Mouse (Mus musculus): ENCODE measurements around the gene Ranbp3.

Gene Ranbp3

DNA sequence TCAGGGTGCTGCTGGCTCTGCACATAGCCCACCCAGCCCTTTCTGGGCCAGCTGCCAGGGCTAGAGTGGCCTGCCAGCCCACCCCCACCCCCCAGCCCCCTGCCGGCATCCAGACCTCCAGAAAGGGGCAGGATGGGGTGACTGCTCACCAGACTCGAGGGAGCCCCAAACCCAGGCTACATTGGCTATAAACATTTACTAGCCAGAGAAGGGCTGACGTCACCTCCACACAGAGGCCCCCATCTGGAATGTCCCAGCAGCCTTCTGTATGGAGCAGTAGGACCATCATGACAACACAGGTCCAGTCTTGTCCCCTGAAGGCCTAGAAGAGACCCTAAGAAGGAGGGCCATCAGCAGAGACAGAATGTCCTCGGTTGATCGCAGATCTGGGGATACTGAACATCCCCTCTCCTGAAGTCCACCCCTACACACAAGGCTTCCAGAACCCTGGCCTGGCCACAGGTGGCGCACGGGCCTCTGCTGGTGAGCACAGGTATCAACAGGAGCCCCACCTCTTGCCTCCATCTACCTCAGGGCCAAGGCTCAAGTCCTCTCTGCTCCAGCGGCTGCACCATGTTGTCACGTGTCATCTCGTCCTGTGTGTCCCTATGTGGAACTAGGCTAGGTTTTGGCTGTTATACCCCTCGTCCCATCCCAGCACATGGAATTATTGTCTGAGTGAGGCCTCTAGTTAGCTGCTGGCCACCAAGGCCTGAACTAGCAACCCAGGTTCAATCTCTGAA lies 50.5 kb downstream of the Ranbp3 start:
- in situ Hi-C loops (cut with MboI), result no loop called here

DNA sequence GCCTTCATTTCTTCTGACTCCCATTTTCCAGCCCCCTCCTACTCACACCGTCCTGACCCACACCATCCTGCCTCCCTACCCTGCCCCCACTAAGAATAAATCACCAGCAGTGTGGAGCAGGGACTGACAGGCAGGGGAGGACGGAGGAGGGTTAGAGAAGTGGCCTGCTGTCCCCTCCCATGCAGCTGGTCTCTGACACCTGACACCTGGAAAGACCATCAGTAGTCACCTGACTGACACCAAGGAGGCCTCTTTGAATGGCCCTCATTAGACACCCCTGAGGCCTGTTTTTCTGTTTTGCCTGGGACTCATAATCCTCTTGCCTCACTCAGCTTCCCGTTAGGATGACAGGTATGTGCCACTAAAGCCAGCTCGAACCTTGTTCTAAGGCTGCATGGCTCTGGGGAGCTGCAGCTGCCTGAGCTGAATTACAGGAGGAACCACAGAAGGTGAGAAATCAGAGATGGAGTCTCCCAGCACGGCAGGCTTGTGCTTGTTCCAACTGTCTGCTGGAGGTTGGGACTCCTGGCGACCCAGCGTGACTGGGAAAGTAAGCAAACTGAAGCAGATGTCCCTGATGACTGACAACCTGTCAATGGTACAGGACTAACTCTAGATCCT lies 54.0 kb downstream of the Ranbp3 start:
- in situ Hi-C loops (cut with MboI), result no loop called here

DNA sequence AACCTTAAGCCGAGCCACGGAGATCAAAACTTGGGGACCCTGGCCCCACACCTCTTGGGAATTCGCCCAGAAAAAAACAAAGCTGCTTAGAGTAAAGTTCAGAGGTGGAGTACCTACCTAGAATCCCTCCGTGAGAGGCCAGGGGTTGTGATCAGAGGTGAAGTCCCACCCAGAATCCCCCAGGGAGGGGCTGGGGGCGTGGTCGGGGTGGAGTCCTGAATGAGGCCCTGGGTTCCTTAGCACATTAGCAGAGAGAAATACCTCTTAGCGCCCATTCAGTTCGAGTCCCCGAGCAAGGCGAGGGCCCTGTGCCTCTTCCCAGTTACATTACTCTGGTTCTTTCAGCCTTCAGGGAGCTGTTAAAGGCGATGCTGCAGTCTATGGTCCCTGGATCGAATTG lies 54.6 kb downstream of the Ranbp3 start:
- in situ Hi-C loops (cut with MboI), result no loop called here

- in situ Hi-C loops (cut with MboI), result no loop called here
These were observed 55.0 kb downstream of the Ranbp3 start for GRCm38 (mm10) chr17:56728117-56728516.

DNA sequence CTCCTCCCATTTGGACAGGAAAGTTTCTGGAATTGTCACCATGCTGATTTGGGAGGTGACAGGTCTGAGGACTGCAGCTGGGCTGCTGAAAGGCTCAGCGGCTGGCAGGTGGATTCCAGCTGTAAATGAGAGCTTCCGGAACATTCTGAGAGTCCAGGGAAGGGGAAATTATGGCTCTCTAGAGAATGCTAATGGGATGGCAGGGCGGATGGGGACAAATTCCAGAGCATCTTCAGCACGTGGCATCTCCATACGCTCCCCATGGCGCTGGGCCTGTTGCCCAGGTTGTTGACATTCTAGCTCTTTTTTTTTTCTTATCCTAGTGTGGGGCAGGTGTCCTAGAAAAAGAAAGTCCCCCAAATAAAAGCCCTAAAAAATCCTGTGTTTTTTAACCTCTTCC lies 56.1 kb downstream of the Ranbp3 start:
- in situ Hi-C loops (cut with MboI), result no loop called here

GRCm38 (mm10) chr17:56729656-56730055 lies 56.6 kb downstream of the Ranbp3 start:
- in situ Hi-C loops (cut with MboI), result no loop called here

- in situ Hi-C loops (cut with MboI), result no loop called here
These were observed 63.4 kb downstream of the Ranbp3 start for GRCm38 (mm10) chr17:56736534-56736933.

- in situ Hi-C loops (cut with MboI), result no loop called here
These were observed 65.1 kb downstream of the Ranbp3 start for GRCm38 (mm10) chr17:56738221-56738620.

GRCm38 (mm10) chr17:56740118-56740787 lies 67.2 kb downstream of the Ranbp3 start:
- in situ Hi-C loops (cut with MboI), result no loop called here

DNA sequence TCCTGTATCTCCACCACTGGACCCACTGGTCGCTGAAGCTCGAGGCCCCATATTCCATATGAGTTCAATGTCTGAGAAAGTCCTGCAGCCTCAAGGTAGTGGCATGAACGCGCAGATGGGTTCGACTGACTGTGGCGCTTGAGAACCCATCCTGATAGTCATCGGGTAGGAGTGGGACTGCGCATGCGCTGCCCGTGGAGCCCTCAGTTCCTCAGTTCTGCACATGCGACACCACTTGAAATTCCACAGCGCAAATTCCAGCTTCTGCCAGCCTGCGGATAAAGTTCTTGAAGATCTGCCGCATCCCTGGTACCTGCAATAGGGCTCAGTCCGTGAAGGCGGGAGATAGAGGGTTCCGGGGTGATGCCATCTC lies 67.7 kb downstream of the Ranbp3 start:
- in situ Hi-C loops (cut with MboI), result no loop called here

- in situ Hi-C loops (cut with MboI), result no loop called here
These were observed 71.1 kb downstream of the Ranbp3 start for GRCm38 (mm10) chr17:56744173-56744572.

DNA sequence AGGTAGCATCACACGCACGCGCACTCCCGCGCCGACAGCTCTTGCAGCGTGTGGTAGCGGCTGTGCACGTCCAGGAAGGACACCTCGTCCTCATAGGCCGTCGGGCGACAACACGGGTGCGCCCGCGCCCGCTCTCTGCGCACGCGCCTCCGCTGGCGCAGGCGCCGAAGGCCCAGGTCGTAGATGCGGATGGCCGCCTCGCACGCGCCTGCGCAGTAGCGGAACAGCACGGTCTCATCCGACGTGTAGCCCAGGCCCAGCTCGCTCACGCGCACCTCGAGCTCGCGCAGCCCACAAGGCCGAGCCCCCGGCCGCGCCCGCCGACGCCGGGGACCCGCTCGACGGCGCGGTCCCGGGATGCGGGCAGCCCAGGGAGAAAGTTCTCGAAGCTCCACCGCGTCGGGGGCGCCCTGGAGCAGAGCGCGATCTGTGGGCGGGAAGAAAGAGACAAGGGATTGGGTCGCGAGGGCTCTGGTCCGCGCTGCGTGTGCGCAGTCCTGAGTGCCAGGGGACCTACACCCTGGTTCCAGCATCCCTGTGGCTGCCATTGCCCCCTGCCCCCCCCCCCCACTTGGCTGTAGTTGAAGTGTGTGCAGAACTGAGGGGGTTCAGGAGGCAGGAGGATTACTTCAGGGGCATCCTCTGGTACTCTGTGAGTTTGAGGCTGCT lies 78.4 kb downstream of the Ranbp3 start:
- in situ Hi-C loops (cut with MboI), result no loop called here

DNA sequence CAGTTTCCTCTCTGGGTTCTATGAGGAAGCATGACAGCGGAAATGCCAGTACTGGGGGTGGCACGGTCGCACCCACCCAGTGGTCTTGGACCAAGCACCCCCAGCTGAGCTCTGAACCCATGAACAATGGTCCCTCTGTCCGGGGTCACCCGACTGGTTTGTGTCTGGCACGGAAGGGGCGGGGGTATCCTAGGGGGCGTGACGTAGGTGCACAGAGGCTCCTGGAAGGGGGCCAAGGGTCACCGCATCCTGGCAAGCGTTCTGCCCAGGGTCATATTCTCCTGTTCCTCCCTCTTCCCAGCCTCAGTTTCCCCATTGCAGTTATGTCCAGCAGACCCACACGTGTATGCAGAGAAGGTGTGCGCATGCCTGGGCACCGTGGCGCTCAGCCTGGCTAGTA lies 80.4 kb downstream of the Ranbp3 start:
- in situ Hi-C loops (cut with MboI), result no loop called here

- in situ Hi-C loops (cut with MboI), result no loop called here
These were observed 81.4 kb downstream of the Ranbp3 start for GRCm38 (mm10) chr17:56754271-56755185.

DNA sequence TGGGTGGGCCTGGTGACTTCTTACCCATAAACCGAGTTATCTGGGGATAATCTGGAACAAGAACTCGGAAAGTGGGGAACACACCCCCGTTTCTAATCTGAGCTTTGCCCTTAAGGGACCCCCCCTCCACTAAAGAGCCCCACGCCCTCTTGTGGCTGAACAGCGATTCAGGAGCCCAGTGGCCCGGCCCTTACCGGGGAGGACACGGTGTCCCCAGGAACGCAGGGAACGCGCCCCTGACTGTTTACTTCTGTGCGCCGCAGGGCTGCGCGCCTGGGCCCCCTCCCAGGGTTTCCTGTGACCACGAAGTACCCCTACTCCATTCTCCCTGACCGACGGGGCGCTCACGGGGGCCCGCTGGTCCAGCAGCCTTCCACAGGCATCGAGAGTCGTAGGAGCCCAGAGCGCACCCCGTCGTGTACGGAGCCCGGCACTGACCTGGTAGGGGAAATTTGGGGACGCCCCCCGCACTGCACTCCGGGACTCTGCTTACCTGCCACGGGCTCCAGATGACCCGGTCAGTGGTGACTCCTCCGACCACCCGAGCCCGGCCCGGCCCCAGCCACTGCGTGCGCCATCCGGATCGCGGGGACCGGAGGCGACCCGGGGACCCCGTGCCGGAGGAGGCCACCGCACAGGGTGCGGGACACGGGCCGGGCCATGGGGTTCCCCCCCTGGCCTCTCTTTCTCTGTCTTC lies 83.8 kb downstream of the Ranbp3 start:
- in situ Hi-C loops (cut with MboI), result no loop called here

DNA sequence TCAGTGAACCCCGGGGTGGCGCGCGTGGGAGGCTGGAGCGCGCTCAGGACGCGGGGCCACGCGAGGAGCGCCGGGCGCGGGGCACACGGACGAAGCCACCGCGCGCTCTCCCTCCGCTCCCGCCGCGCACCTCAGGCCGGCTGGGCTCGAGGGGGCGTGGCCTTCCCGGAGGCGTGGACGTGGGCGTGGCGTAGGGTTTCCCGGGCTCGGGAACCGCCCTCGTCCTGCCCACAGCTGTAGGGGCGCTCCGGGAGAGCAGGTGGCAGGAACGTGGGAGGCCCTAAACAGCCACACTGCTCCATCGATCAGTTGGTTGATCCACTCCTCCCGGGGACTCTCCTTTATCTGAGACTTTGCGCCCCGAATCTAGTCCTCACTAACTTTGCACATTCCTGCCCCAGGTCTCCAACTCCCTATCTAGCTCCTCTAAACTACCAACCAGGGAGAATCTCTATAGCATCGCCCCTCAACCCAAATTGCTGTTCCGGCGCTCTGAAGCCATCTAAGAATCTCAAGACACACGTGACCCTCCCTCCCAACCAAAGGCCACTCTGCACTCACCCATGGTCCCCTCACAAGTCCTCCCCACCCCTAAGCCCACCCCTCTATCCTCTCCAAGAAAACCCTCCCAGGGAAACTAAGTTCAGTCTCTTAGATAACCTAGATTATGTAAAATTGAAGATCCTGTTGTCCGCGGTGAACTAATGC lies 84.5 kb downstream of the Ranbp3 start, which contains the start of gene Nrtn:
TSS of gene Nrtn (minus strand) at position 115 of the 708 bp plus-strand sequence.
- in situ Hi-C loops (cut with MboI), result no loop called here

- in situ Hi-C loops (cut with MboI), result no loop called here
These were observed 85.0 kb downstream of the Ranbp3 start for GRCm38 (mm10) chr17:56758132-56758531.

DNA sequence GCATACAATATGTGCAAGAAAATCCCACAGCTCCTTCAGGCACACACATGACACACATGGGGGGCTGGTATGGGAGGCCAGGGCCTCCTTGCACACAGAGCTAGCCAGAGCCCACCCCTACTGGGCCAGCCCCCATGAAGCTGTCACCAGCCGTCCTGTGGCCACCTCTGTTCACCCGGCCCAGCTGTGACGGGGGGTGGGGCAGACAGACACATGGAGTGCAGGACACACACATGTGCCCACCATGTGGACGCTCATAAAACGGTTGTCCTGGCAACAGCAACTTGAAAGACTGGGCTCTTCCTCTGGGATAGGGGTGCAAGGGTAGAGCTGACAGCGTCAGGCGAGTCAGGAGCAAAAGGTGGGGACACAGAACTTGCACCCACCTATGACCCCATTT lies 86.2 kb downstream of the Ranbp3 start:
- in situ Hi-C loops (cut with MboI), result no loop called here

DNA sequence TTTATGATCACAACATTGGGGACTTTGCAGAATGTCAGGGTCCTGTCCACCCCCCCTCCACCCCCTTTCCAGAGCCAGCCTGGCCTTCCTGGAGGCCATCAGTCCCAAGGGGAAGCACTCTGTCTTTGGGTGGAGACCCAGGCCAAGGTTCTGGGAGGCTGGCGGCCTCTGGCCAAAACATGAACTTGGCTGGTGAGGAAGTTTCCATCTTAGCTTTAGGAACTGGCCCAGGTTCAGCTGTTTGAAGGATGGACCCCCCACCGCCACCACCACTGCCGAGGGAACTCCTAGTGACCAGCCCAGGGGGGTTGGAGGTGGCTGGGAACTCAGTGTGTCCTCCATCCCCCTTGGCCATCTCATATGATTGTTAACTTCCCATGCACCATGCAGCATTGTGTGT lies 88.0 kb downstream of the Ranbp3 start:
- in situ Hi-C loops (cut with MboI), result no loop called here
